Mouse (Mus musculus) heart, postnatal 0 days (tissue): ENCODE results near the gene Rnf38.

ENCODE experiments used
- CTCF ChIP-seq: IDR thresholded peaks from 2 replicates; pipeline ENCODE4 v1.5.1; 2016; ENCODE audit warnings: antibody characterized with exemption, control low read depth, low read depth
- EP300 ChIP-seq: IDR thresholded peaks from 2 replicates; pipeline ENCODE4 v1.6.1; 2016; ENCODE audit warnings: antibody characterized with exemption, low read depth

DNA sequence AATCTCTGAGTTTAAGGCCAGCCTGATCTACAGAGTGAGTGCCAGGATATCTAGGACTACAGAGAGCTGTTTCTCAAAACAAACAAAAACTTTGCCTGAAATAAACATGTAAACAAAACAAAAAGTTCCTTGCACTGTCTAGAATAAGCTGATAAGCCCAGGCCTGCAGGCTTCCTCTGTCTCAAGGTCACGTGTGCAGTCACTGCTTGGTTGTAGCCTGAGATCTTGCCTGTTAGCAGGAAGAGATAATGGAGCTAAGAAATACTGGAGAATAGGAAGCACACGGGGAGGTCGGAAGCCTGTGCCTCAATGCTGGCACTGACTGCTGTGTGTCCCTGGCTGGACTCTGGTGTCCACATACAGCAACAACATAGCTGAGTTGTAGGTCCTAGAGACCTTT lies 31.9 kb upstream of the Rnf38 start:
- TF ChIP-seq CTCF (no peak), EP300 (no peak)
